Mouse (Mus musculus) spleen, adult 2 months (tissue): ENCODE measurements around the gene Porcn.

Source experiments
- CTCF ChIP-seq: fragments of 200-500 bp; IDR thresholded peaks from 2 replicates; pipeline ENCODE4 v1.5.1; 2011; ENCODE audit warnings: mild to moderate bottlenecking, inconsistent platforms; ENCODE audit not compliant: insufficient read depth, insufficient read length, insufficient replicate concordance; ENCODE audit errors: extremely low read depth
- POLR2A ChIP-seq: fragments of 200-500 bp; IDR thresholded peaks from 2 replicates; pipeline ENCODE4 v1.6.1; 2011; ENCODE audit warnings: low read depth, low read length, inconsistent platforms

DNA sequence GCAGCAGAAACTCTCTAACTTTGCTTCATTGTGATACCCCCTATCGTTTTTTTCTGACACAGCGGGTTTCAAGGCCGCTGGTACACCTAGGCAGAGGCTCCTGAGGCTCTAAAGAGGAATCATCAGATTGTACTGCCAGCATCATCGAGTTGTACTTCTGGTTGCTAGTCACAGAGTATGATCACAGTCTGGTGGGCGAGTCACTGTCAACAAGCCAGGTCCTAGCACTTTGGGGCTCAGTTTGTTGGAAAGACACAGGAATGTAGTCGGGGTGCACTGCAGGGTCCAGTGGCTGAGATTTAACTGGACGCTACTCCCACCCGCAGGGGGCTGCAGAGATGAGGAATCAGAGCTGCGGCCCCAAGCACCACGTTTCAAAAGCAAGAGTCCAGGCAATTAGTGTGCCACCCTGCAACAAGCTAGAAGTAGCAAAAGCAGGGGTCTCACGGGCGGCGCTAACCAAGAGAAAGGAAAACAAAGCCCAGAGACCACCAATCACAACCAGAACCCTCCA, 14.1 kb downstream of the Porcn start:
- no peak for TF ChIP-seq CTCF
- no peak for TF ChIP-seq POLR2A
